Mouse (Mus musculus) testis, adult 2 months (tissue): ENCODE results near the gene Atxn7l3. TPM values are rescaled to one million over a fixed set of nuclear protein-coding genes. Genes with fewer than 3 reads are reported as not detected.

Source experiments
- H3K27ac ChIP-seq: fragments of 200-500 bp; 2 replicates; pipeline ENCODE4 v1.5.1; 2012; ENCODE audit warnings: low read depth, low read length; ENCODE audit not compliant: control insufficient read depth, insufficient read depth
- H3K27me3 ChIP-seq: fragments of 200-500 bp; 2 replicates; pipeline ENCODE4 v1.6.1; 2012; ENCODE audit warnings: mild to moderate bottlenecking, low read length, moderate library complexity; ENCODE audit not compliant: control insufficient read depth, insufficient read depth
- H3K36me3 ChIP-seq: fragments of 200-500 bp; 2 replicates; pipeline ENCODE4 v1.6.1; 2012; ENCODE audit warnings: mild to moderate bottlenecking, low read length; ENCODE audit not compliant: control insufficient read depth, insufficient read depth
- H3K4me1 ChIP-seq: fragments of 200-500 bp; 2 replicates; pipeline ENCODE4 v1.6.1; 2012; ENCODE audit warnings: low read length; ENCODE audit not compliant: control insufficient read depth, insufficient read depth
- H3K4me3 ChIP-seq: fragments of 200-500 bp; 2 replicates; pipeline ENCODE4 v1.5.1; 2012; ENCODE audit warnings: low read depth, mild to moderate bottlenecking, low read length, moderate library complexity, mixed read lengths; ENCODE audit not compliant: control insufficient read depth
- CTCF ChIP-seq: fragments of 200-500 bp; IDR thresholded peaks from 2 replicates; pipeline ENCODE4 v1.5.1; 2012; ENCODE audit warnings: low read depth, mild to moderate bottlenecking, inconsistent platforms, low read length, moderate library complexity; ENCODE audit not compliant: control insufficient read depth, insufficient read depth, insufficient replicate concordance
- POLR2A ChIP-seq: fragments of 200-500 bp; IDR thresholded peaks from 2 replicates; pipeline ENCODE4 v1.6.1; 2012; ENCODE audit warnings: low read depth, mild to moderate bottlenecking, inconsistent platforms, low read length, moderate library complexity; ENCODE audit not compliant: control insufficient read depth
- polyA plus RNA-seq: library from polyadenylated mRNA; depleted of rRNA; stranded (reverse); fragments of >200 nt; gene quantifications from 2 replicates; pipeline ENCODE4 v1.2.3, GENCODE M21; 2012

Atxn7l3 gene
- polyA plus RNA-seq, 1 experiment, result 16.8 TPM

DNA sequence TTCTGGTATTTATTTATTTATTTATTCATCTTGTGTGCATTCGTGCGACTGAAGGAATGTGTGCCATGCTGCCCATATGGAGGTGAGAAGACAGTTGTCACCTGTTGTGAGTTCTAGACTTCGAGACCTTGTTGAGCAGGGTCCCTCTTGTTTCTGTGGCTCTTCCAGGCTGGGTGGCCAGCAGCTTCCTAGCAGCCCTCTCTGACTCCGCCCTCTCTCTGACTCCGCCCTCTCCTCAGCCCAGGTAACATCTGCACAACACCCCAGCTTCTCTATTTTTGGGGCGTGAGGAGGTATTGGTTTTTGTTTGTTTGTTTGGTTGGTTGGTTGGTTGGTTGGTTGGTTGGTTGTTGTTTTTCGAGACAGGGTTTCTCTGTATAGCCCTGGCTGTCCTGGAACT is 31.4 kb upstream of the Atxn7l3 start:
- H3K27me3 ChIP-seq, result no peaks in the 10 kb centered on the region
- no peaks in the 10 kb centered on the region for H3K36me3 ChIP-seq
- H3K4me1 ChIP-seq, result peaks cover 2% of the 10 kb centered on the region
- no peak overlapping the region for H3K4me3 ChIP-seq
- no peak for TF ChIP-seq POLR2A
- TF ChIP-seq CTCF, result no peak
- H3K27ac ChIP-seq, result no peak overlapping the region

DNA sequence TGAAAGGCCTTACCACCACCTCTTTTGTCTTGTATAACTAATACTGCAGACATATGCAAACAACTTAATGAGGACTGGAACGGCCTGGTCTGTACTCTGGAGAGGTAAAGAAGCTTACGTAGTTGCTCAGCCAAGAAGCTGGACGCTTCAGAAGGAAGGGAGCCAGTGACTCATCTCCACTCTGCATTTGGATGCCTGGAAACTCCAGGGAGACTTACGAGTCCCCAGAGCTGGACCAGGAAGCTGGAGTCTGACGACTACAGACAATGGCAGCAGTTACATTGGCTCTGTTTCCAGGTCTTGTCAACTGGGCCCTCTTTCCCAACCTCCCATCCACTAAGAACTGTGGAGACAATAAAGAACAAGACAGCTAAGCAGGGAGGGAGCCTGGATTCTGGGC is 30.8 kb upstream of the Atxn7l3 start:
- no peak for TF ChIP-seq POLR2A
- TF ChIP-seq CTCF, result no peak
- Histone ChIP-seq H3K36me3 (no peaks in the 10 kb centered on the region), H3K27me3 (no peaks in the 10 kb centered on the region), H3K4me1 (peaks cover 3% of the 10 kb centered on the region), H3K4me3 (no peak overlapping the region), H3K27ac (no peak overlapping the region)

DNA sequence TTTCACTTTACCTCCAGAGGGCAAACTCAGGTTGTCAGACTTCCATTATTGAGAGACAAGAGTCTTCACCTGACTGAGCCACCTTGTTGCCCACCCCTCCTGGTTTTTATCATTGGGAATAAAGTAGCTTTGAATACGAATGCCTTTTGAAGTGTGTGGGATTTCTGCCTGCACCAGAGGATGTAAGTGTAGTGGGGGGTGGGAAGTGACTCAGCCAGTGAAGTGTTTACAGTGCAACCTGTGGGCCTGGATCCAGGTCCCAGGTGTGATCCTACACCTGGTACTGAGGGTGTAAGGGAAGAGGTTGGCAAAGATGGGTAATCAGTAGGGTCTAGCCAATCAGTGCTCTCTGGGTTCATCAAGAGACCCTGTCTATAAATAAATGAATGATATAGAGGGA is 27.1 kb upstream of the Atxn7l3 start:
- no peak for TF ChIP-seq POLR2A
- TF ChIP-seq CTCF, result no peak
- H3K27ac ChIP-seq, result no peak overlapping the region
- H3K4me1 ChIP-seq, result peaks cover 8% of the 10 kb centered on the region
- H3K36me3 ChIP-seq, result no peaks in the 10 kb centered on the region
- peaks cover 2% of the 10 kb centered on the region; the same call in 1 of the 2 replicates for H3K27me3 ChIP-seq
- H3K4me3 ChIP-seq, result peak overlapping the region; percentile 9

- no peak overlapping the region for H3K27ac ChIP-seq
- H3K36me3 ChIP-seq, result no peaks in the 10 kb centered on the region
- peaks cover 12% of the 10 kb centered on the region for H3K4me1 ChIP-seq
- peak overlapping the region; percentile 55 for H3K4me3 ChIP-seq
- H3K27me3 ChIP-seq, result peaks cover 2% of the 10 kb centered on the region; the same call in 1 of the 2 replicates
- TF ChIP-seq POLR2A (no peak), CTCF (no peak)
These were observed 25.5 kb upstream of the Atxn7l3 start for GRCm38 (mm10) chr11:102321931-102322330.

- Histone ChIP-seq H3K4me3 (peak overlapping the region; percentile 67), H3K27me3 (peaks cover 2% of the 10 kb centered on the region; the same call in 1 of the 2 replicates), H3K27ac (peak overlapping the region; percentile 73), H3K36me3 (no peaks in the 10 kb centered on the region), H3K4me1 (peaks cover 18% of the 10 kb centered on the region)
- TF ChIP-seq CTCF, result no peak
- TF ChIP-seq POLR2A, result no peak; the same call in 1 of the 2 replicates
These were observed 24.2 kb upstream of the Atxn7l3 start for GRCm38 (mm10) chr11:102320686-102321005.

GRCm38 (mm10) chr11:102319941-102320685 is 23.7 kb upstream of the Atxn7l3 start:
- no peak for TF ChIP-seq CTCF
- TF ChIP-seq POLR2A, result peak; percentile 45
- peaks cover 2% of the 10 kb centered on the region; the same call in 1 of the 2 replicates for H3K27me3 ChIP-seq
- H3K4me1 ChIP-seq, result peaks cover 18% of the 10 kb centered on the region
- peak overlapping the region; percentile 73 for H3K27ac ChIP-seq
- H3K4me3 ChIP-seq, result peak overlapping the region; percentile 67
- no peaks in the 10 kb centered on the region for H3K36me3 ChIP-seq

DNA sequence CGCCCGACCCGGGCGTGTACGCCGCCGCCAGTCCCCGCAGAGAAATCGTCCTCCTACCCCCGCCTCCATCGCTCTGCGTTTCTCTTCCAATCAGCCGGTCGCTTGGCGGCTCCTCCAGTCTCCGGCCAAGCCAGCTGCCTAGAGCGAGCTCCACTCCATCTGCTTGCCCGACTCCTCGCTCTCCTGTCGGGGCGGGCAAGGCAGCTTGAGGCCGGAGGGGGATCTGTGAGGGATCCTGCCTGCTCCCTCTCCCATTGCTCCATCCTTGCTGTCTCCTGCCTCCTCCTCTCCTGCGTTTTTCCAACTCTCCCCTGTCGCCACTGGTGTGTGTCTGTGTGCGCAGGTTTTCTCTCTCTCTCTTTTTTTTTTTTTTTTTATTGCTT is 23.0 kb upstream of the Atxn7l3 start, which contains the start of gene Ubtf:
Gene Ubtf (minus strand): TSS at position 333 of the 383 bp plus-strand sequence.
- TF ChIP-seq POLR2A, result 0 out of 2 replicates have a peak, but pooled peaks have one; percentile 4
- TF ChIP-seq CTCF, result no peak
- Histone ChIP-seq H3K4me1 (peaks cover 18% of the 10 kb centered on the region), H3K27ac (peak within 1 kb of the TSS; percentile 93)

More for the DNA sequence above, 23.0 kb upstream of the Atxn7l3 start, which contains the start of gene Ubtf:
- peak within 1 kb of the TSS; percentile 92 for H3K4me3 ChIP-seq
- peaks cover 2% of the 10 kb centered on the region; the same call in 1 of the 2 replicates for H3K27me3 ChIP-seq
- H3K36me3 ChIP-seq, result no peaks in the 10 kb centered on the region
